Mouse (Mus musculus) G1E (cell line): Measurements from ENCODE around the gene Ccdc163.

ENCODE experiments used
- CTCF ChIP-seq: IDR thresholded peaks from 2 replicates; pipeline ENCODE4 v1.5.1; 2012; ENCODE audit warnings: low read depth, low read length, inconsistent platforms, mixed read lengths
- GATA2 ChIP-seq: IDR thresholded peaks from 2 replicates; pipeline ENCODE4 v1.6.1; 2012; ENCODE audit warnings: low read depth, low read length, inconsistent platforms, borderline replicate concordance

DNA sequence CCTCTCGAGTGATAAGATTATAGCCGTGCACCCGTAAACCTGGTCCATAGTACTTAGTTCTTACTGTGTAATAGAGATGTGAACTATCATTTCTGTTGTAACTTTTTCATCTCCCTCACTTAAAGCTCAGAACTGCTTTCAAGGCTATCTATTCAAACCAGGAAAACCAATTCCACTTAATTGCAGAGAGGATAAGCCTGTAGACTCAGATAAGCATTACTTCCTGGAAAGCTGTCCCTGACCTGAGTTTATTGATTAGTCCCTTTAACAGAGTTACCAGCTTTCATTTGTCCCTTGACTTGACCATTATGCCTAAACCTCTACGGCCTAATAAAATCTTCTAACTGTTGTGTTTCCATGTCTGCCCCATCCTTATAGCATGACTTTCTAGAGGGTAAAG, 24.4 kb upstream of the Ccdc163 start:
- TF ChIP-seq GATA2 (no peak), CTCF (no peak)
